Mouse (Mus musculus) midbrain, embryonic 10.5 days (tissue): Measurements from ENCODE around the gene Hist3h2a. TPM values are rescaled to one million over a fixed set of nuclear protein-coding genes. Genes with fewer than 3 reads are reported as not detected.
"Not testable (repeated sequence)": the region's sequence is repeated elsewhere in the genome, so short reads cannot be mapped to it uniquely, and the experiment has no call there.

Experiments
- DNase-seq: peaks from one replicate; pipeline ENCODE4 v3.0.0-alpha.2; 2017; ENCODE audit warnings: low spot score
- H3K27ac ChIP-seq: fragments of 300-500 bp; sonication (generic); replicated peaks from 2 replicates; pipeline ENCODE4 v1.5.1; 2016; ENCODE audit warnings: mild to moderate bottlenecking
- H3K27me3 ChIP-seq: fragments of 300-500 bp; sonication (generic); 2 replicates; pipeline ENCODE4 v1.6.1; 2016; ENCODE audit warnings: low read depth, mild to moderate bottlenecking; ENCODE audit not compliant: poor library complexity, severe bottlenecking
- H3K36me3 ChIP-seq: fragments of 300-500 bp; sonication (generic); 2 replicates; pipeline ENCODE4 v1.6.1; 2016; ENCODE audit warnings: mild to moderate bottlenecking, moderate library complexity
- H3K4me1 ChIP-seq: fragments of 300-500 bp; sonication (generic); 2 replicates; pipeline ENCODE4 v1.6.1; 2016
- H3K4me3 ChIP-seq: fragments of 300-500 bp; sonication (generic); 2 replicates; pipeline ENCODE4 v1.5.1; 2016; ENCODE audit warnings: mild to moderate bottlenecking, moderate library complexity
- H3K9me3 ChIP-seq: fragments of 300-500 bp; sonication (generic); replicated peaks from 2 replicates; pipeline ENCODE4 v1.6.1; 2016; ENCODE audit warnings: mild to moderate bottlenecking
- WGBS: fragments of 180-500 bp; shearing (Covaris S2); methylation state at CpG from one replicate; pipeline ENCODE4 v1.1.7; 2016; 5-methylcytosine and 5-hydroxymethylcytosine counted together
- polyA plus RNA-seq: library from polyadenylated mRNA; unstranded; fragments of >200 nt; fragmentation: Nextera tagmentation; extraction: Ambion mirVana; gene quantifications from 2 replicates; pipeline ENCODE4 v1.2.1, GENCODE M21; 2016

Gene Hist3h2a
- polyA plus RNA-seq, 1 experiment from 2014 or later: 20.4 TPM

DNA sequence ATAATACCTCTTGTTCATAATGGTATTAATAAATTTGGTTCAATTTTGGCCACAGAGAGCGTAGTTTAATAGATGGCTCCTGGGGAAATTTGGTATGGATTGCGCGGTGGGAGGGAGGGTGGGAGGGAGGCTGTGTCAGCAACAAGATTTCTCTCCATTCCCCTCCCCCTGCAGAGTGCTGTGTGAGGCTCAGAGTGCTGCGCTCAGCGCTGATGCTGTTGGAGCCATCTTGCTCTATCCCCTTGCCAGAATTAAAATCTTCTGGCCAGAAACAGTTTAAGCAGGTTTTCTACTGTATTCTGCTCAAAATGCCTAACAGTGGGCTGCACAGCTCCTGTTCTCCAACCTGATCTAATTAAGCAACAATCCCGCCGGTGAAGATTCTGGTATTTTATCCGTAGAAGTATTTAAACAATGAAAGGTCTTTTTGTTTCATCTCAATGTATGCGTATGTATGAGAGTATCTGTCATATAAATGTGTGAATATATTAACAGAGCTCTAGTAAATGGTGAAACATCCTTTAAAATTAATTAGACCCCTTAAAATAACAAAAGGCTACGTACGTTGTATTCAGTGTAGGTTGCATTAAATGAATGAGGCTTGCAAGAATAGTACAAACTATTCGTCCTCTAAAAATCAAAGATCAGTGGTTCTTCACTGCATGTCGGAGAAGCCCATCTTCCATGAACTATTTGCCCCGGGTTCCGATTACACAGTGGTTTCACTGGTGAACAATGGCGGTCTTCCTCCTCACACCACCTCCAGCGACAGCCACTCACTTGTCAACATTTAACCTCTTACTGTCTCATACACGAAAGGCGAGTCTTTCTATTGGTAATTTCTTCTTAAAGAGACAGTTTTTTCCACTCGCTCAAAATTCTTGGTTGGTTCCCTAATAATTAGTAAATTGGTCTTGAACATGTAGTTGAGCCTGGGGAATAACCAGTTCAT lies 4.7 kb upstream of the Hist3h2a start:
- H3K27me3 ChIP-seq: peaks cover 31% of the 10 kb centered on the region
- 6% methylated on average over 20 of the region's 20 CpGs for WGBS
- H3K36me3 ChIP-seq: no peaks in the 10 kb centered on the region
- peak overlapping the region; percentile 73 for H3K4me3 ChIP-seq
- DNase-seq: peak; percentile 39
- H3K27ac ChIP-seq: peak overlapping the region; percentile 96
- peaks cover 40% of the 10 kb centered on the region for H3K4me1 ChIP-seq
- no peaks in the 10 kb centered on the region for H3K9me3 ChIP-seq

DNA sequence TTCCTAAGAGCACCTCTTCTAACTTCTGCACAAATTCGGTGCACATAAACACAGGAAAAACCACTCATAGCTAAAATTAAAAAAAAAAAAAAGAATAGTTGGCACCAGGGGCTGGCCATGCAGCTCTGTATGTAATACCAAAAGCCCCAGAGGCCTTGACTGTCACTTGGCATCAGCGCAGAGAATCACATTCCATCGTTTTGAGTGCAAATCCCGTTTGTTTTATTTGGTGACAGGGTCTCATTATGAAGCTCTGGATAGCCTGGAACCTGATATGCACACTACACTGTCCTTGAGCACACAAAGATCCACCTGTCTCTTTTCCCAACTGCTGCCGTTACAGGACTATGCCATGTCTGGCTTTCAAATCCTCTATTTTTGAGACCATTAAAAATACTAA lies 3.3 kb upstream of the Hist3h2a start:
- no peak overlapping the region for H3K4me3 ChIP-seq
- H3K9me3 ChIP-seq: no peaks in the 10 kb centered on the region
- peaks cover 22% of the 10 kb centered on the region for H3K27me3 ChIP-seq
- peaks cover 47% of the 10 kb centered on the region for H3K4me1 ChIP-seq
- 84% methylated on average over 5 of the region's 5 CpGs for WGBS
- DNase-seq: no peak
- H3K27ac ChIP-seq: no peak overlapping the region
- H3K36me3 ChIP-seq: no peaks in the 10 kb centered on the region

DNA sequence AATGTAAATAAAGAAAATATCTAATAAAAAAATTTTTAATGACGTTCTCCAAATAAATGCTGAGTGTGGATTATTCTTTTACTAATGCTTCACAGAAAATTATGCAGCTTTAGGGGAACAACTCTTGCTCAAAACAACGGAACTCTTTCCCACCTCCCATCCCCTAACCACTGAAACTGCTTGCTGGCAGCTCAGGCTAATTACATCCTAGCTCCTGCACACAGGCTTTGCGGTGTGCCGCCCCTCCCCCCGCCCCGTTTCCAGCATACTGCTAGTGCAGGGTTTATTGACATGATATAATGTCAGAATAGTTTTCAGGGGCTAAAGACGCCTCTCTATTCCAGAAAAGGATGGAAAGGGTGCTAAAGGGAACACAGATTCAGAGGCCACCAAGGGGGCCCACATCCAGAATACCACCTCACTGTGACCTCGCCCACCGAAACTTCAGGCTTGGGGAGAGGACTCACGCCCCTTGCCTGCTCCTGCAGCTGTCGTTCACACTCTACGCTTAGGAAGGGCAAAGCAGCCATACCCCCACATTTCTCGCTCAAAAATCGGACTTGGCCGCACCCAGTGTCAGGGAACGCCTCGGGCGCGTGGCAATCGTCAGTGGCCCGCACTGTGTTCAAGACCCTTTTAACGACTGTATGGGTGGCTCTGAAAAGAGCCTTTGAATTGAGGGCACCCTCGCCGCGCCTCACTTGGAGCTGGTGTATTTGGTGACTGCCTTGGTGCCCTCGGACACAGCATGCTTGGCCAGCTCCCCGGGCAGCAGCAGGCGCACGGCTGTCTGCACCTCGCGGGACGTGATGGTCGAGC lies 925 bp upstream of the Hist3h2a start:
- H3K4me3 ChIP-seq: peak overlapping the region; percentile 73
- H3K27ac ChIP-seq: peak overlapping the region; percentile 93
- peaks cover 12% of the 10 kb centered on the region for H3K36me3 ChIP-seq
- peaks cover 37% of the 10 kb centered on the region for H3K27me3 ChIP-seq
- peak; percentile 67 for DNase-seq
- H3K4me1 ChIP-seq: peaks cover 54% of the 10 kb centered on the region
- under 1% methylated on average over 33 of the region's 33 CpGs for WGBS
- no peaks in the 10 kb centered on the region for H3K9me3 ChIP-seq

DNA sequence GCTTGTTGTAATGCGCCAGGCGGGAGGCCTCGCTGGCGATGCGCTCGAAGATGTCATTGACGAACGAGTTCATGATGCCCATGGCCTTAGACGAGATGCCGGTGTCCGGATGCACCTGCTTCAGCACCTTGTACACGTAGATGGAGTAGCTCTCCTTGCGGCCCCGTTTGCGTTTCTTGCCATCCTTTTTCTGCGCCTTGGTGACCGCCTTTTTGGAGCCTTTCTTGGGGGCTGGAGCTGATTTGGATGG lies 390 bp upstream of the Hist3h2a start:
- WGBS: 0% methylated on average over 17 of the region's 17 CpGs
- peak overlapping the region; percentile 73 for H3K4me3 ChIP-seq
- DNase-seq, H3K9me3 ChIP-seq: not testable (repeated sequence)
- peaks cover 54% of the 10 kb centered on the region for H3K4me1 ChIP-seq
- H3K27ac ChIP-seq: peak overlapping the region; percentile 93
- peaks cover 12% of the 10 kb centered on the region for H3K36me3 ChIP-seq
- H3K27me3 ChIP-seq: peaks cover 42% of the 10 kb centered on the region

DNA sequence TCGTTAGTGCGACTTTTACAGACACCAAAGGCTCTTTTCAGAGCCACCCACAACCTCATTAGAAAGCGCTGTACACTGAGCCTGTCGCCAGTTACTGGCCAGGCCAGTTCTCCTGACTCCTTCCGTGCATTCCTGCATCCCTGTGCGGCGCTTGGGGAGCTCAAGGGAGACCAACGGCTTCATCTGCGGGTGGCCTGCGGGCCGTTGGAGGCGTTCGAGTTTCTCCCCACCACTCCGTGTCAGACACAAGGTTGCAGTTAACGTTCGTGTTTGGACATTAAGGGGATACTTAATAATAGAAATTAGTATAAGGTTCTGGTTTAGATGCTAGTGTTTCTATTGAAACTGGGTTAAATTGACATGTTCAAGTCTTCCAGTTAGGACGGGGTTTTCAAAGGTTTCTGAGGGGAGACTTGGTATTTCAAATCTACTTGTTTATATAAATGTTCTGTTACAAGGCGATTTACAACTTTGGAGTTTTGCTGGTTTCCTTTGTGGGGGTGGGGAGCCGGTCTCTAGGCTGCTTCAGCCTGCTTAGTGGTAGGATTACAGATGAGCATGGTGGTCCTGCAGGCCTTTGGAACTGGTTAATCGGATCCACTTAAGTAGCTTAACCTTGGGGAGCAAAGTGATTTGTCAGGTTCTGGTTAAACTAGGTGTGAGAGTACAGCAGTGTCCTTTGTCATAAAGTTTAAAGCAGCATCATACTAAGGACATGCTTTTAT lies 820 bp downstream of the Hist3h2a start:
- DNase-seq: peak; percentile 36
- WGBS: under 1% methylated on average over 20 of the region's 20 CpGs
- Histone ChIP-seq H3K9me3 (no peaks in the 10 kb centered on the region), H3K27me3 (peaks cover 46% of the 10 kb centered on the region), H3K4me3 (peak overlapping the region; percentile 73), H3K4me1 (peaks cover 57% of the 10 kb centered on the region), H3K36me3 (peaks cover 12% of the 10 kb centered on the region), H3K27ac (peak overlapping the region; percentile 93)

DNA sequence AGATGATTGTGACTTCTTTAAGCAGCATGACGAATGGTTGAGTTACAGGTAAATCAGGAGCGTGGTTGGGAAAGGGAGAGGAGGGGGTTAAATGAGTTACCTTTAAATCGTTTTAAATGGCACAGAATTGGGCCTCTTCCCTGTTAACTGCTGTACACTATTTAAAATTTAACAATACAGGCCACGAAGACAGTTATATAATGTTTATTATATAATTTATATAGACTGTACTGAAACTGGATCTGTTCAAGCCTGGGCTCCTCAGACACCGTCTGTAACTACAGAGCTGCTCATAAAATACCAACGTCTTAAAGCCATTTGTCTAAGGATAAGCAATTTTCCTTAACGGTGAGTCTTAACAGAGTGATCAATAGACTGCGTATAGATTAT lies 1.4 kb downstream of the Hist3h2a start:
- Histone ChIP-seq H3K36me3 (peaks cover 12% of the 10 kb centered on the region), H3K4me3 (peak overlapping the region; percentile 73), H3K27me3 (peaks cover 40% of the 10 kb centered on the region), H3K9me3 (no peaks in the 10 kb centered on the region), H3K4me1 (peaks cover 53% of the 10 kb centered on the region), H3K27ac (peak overlapping the region; percentile 93)
- DNase-seq: no peak
- WGBS: 42% methylated on average over 8 of the region's 8 CpGs

DNA sequence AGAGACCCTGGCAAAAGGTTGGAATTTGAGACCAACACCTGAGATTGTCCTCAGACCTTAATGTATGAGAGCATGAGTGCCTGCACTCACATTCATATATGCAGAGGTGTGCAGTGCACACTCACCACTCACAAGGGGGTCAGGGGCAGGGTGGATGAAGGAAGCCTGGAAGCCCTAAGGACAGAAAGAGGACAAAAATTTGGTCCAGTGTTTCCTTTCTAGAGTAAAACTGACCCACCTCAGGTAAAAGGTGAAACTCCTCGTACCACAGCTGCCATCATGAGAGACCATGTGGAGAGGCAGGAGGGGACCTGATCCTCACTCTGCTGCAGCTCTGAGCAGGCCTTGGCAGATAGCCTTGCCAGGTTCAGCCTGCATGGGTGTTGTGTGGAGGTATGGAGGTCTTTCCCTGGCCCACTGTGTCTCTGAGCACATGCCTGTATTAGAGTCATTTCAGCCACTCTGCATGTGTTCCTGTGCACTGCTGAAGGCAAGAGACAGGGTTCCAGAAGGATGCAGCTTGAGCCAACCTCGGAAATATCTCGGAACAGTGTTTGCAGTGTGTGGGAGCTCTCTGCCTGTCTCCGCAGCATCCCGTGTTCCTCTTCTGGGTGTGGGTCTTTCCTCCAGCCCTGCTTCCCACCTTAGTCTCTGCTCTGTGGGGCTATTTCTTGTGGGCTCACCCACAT lies 2.9 kb downstream of the Hist3h2a start:
- peaks cover 12% of the 10 kb centered on the region for H3K36me3 ChIP-seq
- 88% methylated on average over 5 of the region's 5 CpGs for WGBS
- no peak for DNase-seq
- H3K27ac ChIP-seq: no peak overlapping the region
- H3K4me1 ChIP-seq: peaks cover 48% of the 10 kb centered on the region
- peak overlapping the region; percentile 73 for H3K4me3 ChIP-seq
- peaks cover 9% of the 10 kb centered on the region for H3K9me3 ChIP-seq
- H3K27me3 ChIP-seq: peaks cover 46% of the 10 kb centered on the region

DNA sequence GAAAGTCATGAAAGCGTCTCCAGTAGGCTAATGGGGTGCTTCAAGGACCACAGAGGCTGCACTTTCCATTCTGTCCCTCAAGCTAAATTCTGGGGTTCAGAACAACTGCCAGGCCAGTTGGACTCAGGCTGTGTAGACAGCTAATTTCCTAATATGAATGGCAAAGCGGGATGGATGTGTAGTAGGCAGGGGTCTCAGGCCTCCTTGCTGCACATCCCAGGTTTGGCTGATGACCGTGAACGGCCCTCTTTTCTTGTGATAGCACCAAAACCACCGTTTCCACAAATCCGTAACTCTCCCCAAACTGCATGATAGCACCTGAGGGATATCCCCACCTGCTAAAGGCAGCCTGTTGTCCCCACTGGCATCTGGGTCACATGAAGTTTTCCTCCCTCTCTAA lies 4.1 kb downstream of the Hist3h2a start:
- peaks cover 57% of the 10 kb centered on the region for H3K27me3 ChIP-seq

DNA sequence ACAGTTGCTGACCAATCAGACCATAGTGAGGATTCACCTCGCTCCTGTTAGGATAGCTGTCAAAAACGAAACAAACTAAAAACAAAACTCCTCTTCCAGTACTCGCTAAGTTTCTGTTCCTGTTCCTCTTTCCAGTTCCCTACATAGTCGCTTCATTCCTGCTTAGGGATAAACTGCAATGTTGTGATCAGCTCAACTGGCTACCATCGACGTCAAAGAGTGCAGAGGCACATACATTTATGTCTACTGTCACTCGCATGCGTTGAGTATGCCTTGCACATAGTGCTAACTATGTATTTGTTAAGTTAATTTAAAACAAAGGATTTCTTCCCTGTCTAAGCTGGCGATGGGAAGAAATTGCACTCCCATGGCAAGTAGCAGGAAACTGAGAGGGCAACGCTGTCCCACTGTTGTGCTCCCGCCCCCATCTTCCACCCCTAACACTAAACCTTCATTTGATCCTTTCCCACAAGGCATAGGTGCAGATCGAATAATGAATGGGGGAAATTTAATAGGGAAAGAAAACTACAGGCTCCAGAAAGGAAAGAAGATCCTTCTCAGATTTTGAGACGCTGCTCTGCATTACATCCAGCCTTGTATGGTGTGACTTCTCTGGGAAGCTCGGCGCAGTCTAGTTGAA lies 4.8 kb downstream of the Hist3h2a start:
- peak overlapping the region; percentile 62 for H3K4me3 ChIP-seq
- peaks cover 44% of the 10 kb centered on the region for H3K4me1 ChIP-seq
- peaks cover 60% of the 10 kb centered on the region for H3K27me3 ChIP-seq
- DNase-seq: no peak
- peaks cover 9% of the 10 kb centered on the region for H3K9me3 ChIP-seq
- H3K36me3 ChIP-seq: peaks cover 12% of the 10 kb centered on the region
- 41% methylated on average over 15 of the region's 15 CpGs for WGBS
- H3K27ac ChIP-seq: 0 out of 2 replicates have a peak overlapping the region, but pooled peaks have one; percentile 72

More for the DNA sequence above, 4.1 kb downstream of the Hist3h2a start:
- H3K4me1 ChIP-seq: peaks cover 41% of the 10 kb centered on the region
- H3K27ac ChIP-seq: no peak overlapping the region
- WGBS: 88% methylated on average over 6 of the region's 6 CpGs
- peaks cover 9% of the 10 kb centered on the region for H3K9me3 ChIP-seq
- H3K36me3 ChIP-seq: peaks cover 12% of the 10 kb centered on the region
- DNase-seq: no peak
- 0 out of 2 replicates have a peak overlapping the region, but pooled peaks have one; percentile 3 for H3K4me3 ChIP-seq

DNA sequence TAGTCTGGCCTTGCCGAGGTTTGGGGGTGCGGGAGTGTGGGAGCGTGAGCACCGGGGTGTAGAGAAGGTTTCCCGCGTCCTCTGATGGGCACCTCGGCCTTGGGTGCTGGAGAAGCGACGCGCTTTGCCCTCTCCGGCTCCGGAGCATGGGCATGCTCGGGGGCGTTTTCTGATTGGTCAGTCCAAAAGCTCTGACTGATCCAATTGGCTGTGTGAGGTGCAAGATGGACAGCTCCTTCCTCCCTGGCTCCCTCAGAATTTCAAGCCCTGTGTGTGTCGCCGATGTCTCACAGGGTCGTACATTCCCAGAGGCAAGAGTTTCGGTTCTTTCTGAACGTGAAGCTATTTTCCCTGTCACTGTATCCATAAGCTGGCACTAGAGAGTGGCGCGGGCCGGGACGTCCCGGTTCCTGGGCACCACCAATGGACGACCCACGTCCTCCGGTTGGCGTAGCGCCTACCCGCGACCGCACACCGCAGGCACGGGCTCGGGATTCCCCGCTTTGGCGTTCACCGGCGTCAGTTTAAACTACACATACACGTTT lies 5.5 kb downstream of the Hist3h2a start:
- peak overlapping the region; percentile 62 for H3K4me3 ChIP-seq
- peaks cover 12% of the 10 kb centered on the region for H3K36me3 ChIP-seq
- H3K4me1 ChIP-seq: peaks cover 51% of the 10 kb centered on the region
- WGBS: 6% methylated on average over 40 of the region's 40 CpGs
- DNase-seq: peak; percentile 87
- peak overlapping the region; percentile 72 for H3K27ac ChIP-seq
- H3K9me3 ChIP-seq: peaks cover 9% of the 10 kb centered on the region
- peaks cover 60% of the 10 kb centered on the region for H3K27me3 ChIP-seq

DNA sequence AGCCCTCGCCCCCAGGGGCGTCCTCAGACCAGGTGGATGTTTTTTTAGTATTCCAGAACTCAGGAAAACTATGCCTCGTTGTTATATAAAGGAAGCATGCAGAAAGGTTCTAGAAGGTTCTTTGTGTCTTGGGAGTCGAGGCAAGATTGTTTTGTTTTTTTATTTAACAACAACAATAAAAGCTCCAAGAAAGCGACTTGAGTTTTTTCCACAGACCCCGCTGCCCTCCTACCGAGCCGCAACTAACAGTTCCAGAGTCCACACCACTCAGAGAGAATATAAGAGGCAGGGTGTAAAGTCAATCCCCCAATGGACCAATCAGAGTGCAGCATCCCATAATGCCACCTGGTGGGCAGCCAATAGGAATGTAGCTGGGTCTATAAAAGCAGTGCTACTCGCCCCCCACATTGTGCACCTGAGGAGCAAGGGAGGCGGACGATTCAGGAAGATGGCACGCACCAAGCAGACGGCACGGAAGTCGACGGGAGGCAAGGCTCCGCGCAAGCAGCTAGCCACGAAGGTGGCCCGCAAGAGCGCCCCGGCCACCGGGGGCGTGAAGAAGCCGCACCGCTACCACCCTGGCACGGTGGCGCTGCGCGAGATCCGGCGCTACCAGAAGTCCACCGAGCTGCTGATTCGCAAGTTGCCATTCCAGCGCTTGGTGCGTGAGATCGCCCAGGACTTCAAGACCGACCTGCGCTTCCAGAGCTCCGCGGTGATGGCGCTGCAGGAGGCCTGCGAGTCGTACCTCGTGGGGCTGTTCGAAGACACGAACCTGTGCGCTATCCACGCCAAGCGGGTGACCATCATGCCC lies 7.1 kb downstream of the Hist3h2a start:
- H3K9me3 ChIP-seq: peaks cover 9% of the 10 kb centered on the region
- H3K27ac ChIP-seq: no peak overlapping the region
- H3K4me1 ChIP-seq: peaks cover 48% of the 10 kb centered on the region
- H3K27me3 ChIP-seq: peaks cover 58% of the 10 kb centered on the region
- peaks cover 11% of the 10 kb centered on the region for H3K36me3 ChIP-seq
- H3K4me3 ChIP-seq: peak overlapping the region; percentile 21; the same call in 1 of the 2 replicates
- DNase-seq: no peak
- WGBS: 63% methylated on average over 50 of the region's 50 CpGs
